Mouse (Mus musculus) gastrocnemius, postnatal 4 days (tissue): ENCODE measurements at regions not wholly inside any gene's neighbourhood (a gene's known extent, or its start where the extent isn't known, plus 50 kb on each side); places are given as distances from the start of the nearest gene placed in this dataset.

Experiments used
- DNase-seq, 2 experiments: peaks; one replicate each; pipeline ENCODE4 v3.0.0; 2021 to 2022; ENCODE audit warnings: low spot score in 2 of 2, mixed read lengths in 2 of 2

- DNase-seq = no peak
Measured at GRCm38 (mm10) chr6:107788224-107788893, 258.8 kb downstream of the Lrrn1 start.

GRCm38 (mm10) chr6:107797845-107798244 lies 267.0 kb upstream of the Setmar start:
- DNase-seq = no peak

GRCm38 (mm10) chr6:107803056-107803455 lies 261.8 kb upstream of the Setmar start:
- no peak for DNase-seq
